Mouse (Mus musculus) embryonic fibroblast, embryonic 13.5 days (primary cell): ENCODE data around the gene Olfr1419.

ENCODE experiments used
- CTCF ChIP-seq: IDR thresholded peaks from 2 replicates; pipeline ENCODE4 v1.5.1; 2011; ENCODE audit warnings: mild to moderate bottlenecking, control low read depth, low read length, moderate library complexity, borderline replicate concordance; ENCODE audit not compliant: insufficient read depth
- POLR2A ChIP-seq: IDR thresholded peaks from 2 replicates; pipeline ENCODE4 v1.6.1; 2011; ENCODE audit warnings: low read depth, mild to moderate bottlenecking, control low read depth, low read length, moderate library complexity

- TF ChIP-seq CTCF (no peak), POLR2A (no peak; the same call in 1 of the 2 replicates)
These were observed 36.7 kb upstream of the Olfr1419 start for GRCm38 (mm10) chr19:11911603-11912002.
